ENCODE assay signal across 9 mouse cellular contexts in genomic region chr2:72365930-72366329, GRCm38 (mm10).
DNase-seq lines count a peak whose midpoint lies in the region.
"Had no signal": no experiment of that assay in that cellular context is flagged by ENCODE, and none has a peak within 500 bp of the region (broad histone marks: within the 10 kb centered on the region; RNA-seq: fewer than 3 reads in every experiment).

No protein-coding gene starts in this region.

- 46% methylated on average over 7 of the region's 7 CpGs for WGBS in heart, embryonic 10.5 days

- H3K27ac ChIP-seq in heart, embryonic 10.5 days: no peak overlapping the region

- peak; percentile 81 to 89 for DNase-seq in heart, adult 18-20 months
- no peak for DNase-seq in heart, embryonic 10.5 days (ENCODE audit: low spot score)
- DNase-seq in brain, adult 2 months (ENCODE audit: low read depth, low spot score): peak; percentile 69
- peak; percentile 58 to 73 for DNase-seq in heart, postnatal 14 days
- DNase-seq in lung, postnatal 14 days: peak; percentile 71
- no peak for DNase-seq in cerebellum, adult 8-10 months
- no peak for DNase-seq in urinary bladder, postnatal 14 days (ENCODE audit: low spot score)
- DNase-seq in ovary, postnatal 10 days (ENCODE audit: low spot score): no peak
- DNase-seq: right cerebral cortex, postnatal 25 days had no signal

- intact Hi-C loops in heart, postnatal 14 days (cut with DNase I): no loop called here

- no peak overlapping the region for H3K4me3 ChIP-seq in heart, embryonic 10.5 days

- peaks cover 7% of the 10 kb centered on the region; the same call in 1 of the 2 replicates for H3K36me3 ChIP-seq in heart, embryonic 10.5 days

- H3K4me1 ChIP-seq in heart, embryonic 10.5 days: peaks cover 33% of the 10 kb centered on the region

- H3K9me3 ChIP-seq in heart, embryonic 10.5 days: no peaks in the 10 kb centered on the region

- H3K27me3 ChIP-seq in heart, embryonic 10.5 days (ENCODE audit: insufficient read depth, poor library complexity, severe bottlenecking): no peaks in the 10 kb centered on the region

Comparison
In these comparisons a context has a peak if more than half of its experiments do, and no peak if none do; other contexts are left out.
1. DNase-seq: peak in heart, adult 18-20 months (2 of 2), brain, adult 2 months (single experiment), heart, postnatal 14 days (2 of 2) and lung, postnatal 14 days (single experiment); none in heart, embryonic 10.5 days (single experiment), cerebellum, adult 8-10 months (single experiment), urinary bladder, postnatal 14 days (single experiment) and ovary, postnatal 10 days (single experiment).